Mouse (Mus musculus): ENCODE measurements around the gene Lrrc4c.

DNA sequence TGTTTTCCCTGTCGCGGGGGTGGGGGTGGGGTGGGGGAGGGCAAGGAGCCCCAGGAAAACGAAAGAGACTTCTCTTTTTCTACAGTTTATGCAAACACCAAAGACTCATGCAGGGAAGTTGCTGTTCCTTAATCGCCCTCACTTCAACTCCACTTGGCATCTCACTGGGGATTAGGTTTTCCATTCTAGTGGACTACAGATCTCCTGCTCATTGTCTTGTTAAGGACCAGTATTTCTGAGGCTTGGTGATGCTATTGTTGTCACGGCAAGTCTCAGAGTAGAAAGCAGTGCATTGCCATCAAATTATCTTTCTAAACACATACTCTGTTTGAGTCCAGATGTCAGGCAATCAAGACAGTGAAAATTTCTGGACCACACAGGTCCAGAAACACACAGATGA lies 2.9 kb upstream of the Lrrc4c start:
- no peak for TF ChIP-seq CTCF (IDR thresholded peaks at IDR 0.05; ENCODE audit: low read depth)
- TF ChIP-seq EP300 (optimal IDR thresholded peaks at IDR 0.05), result no peak
